Mouse (Mus musculus) heart, postnatal 14 days (tissue): ENCODE data around the gene Rps10. TPM values are rescaled to one million over a fixed set of nuclear protein-coding genes. Genes with fewer than 3 reads are reported as not detected.
A peak's percentile ranks its signal among the peaks of the same experiment; 100 is the strongest.
"Not testable (repeated sequence)": the region's sequence is repeated elsewhere in the genome, so short reads cannot be mapped to it uniquely, and the experiment has no call there.

Source experiments
- DNase-seq, 2 experiments: peaks; one replicate each; pipeline ENCODE4 v3.0.0; 2021 to 2022
- intact Hi-C: fragments of 180-260 bp; cut with DNase I; formaldehyde crosslinking; loops from one replicate; pipeline ENCODE4 v1.15.1; 2025
- total RNA-seq, 2 experiments: library from RNA; stranded (reverse); gene quantifications; 2 replicates each; pipeline ENCODE4 v1.2.3; 2021

Rps10 gene
- total RNA-seq, 2 experiments from 2014 or later: 542 to 580 TPM

GRCm38 (mm10) chr17:27650160-27650559 lies 13.7 kb upstream of the Rps10 start:
- intact Hi-C loops: loop anchor here (5.0 kb wide), 2 partner anchors 112 to 422 kb away; no protein-coding TSS in a partner anchor
- DNase-seq: peak; percentile 47 to 65

- intact Hi-C loops: no loop called here
Measured at GRCm38 (mm10) chr17:27645807-27646206, 9.3 kb upstream of the Rps10 start.

GRCm38 (mm10) chr17:27644572-27644971 lies 8.1 kb upstream of the Rps10 start:
- no peak for DNase-seq
- intact Hi-C loops: no loop called here

More at GRCm38 (mm10) chr17:27645807-27646206, 9.3 kb upstream of the Rps10 start:
- no peak for DNase-seq

- intact Hi-C loops: no loop called here
Measured at GRCm38 (mm10) chr17:27643756-27644155, 7.3 kb upstream of the Rps10 start.

GRCm38 (mm10) chr17:27643101-27643500 lies 6.6 kb upstream of the Rps10 start:
- intact Hi-C loops: no loop called here
- DNase-seq: no peak

More at GRCm38 (mm10) chr17:27643756-27644155, 7.3 kb upstream of the Rps10 start:
- DNase-seq: no peak

- intact Hi-C loops: no loop called here
- DNase-seq: no peak
Measured at GRCm38 (mm10) chr17:27642491-27643062, 6.1 kb upstream of the Rps10 start.

GRCm38 (mm10) chr17:27639851-27640250 lies 3.4 kb upstream of the Rps10 start:
- not testable (repeated sequence) for DNase-seq
- intact Hi-C loops: loop anchor here (10.0 kb wide), 1 partner anchor 435 kb away; the partner anchor contains the start of gene Lemd2

DNA sequence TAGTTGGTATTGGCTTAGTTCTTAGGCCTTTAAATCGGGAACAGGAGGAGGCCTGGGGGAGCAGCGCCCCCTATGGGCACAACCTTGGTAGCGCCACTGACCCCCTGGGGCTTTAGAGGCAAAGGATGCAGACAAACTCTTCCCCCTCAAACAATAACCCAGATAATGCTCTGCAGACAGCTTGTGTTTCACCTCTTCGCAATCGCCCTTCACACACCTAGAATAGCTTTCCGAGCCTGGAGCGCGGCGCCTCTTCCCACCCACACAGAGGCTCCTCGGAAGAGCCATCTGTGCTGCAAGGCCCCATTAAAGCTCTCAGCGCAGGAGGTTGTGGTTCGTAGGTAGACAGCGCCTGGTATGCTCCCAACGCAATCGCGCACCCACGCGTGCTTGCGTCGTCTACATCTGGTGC lies 2.5 kb upstream of the Rps10 start:
- intact Hi-C loops: loop anchor here (10.0 kb wide), 1 partner anchor 434 kb away; the partner anchor contains the start of gene Lemd2
- no peak for DNase-seq

DNA sequence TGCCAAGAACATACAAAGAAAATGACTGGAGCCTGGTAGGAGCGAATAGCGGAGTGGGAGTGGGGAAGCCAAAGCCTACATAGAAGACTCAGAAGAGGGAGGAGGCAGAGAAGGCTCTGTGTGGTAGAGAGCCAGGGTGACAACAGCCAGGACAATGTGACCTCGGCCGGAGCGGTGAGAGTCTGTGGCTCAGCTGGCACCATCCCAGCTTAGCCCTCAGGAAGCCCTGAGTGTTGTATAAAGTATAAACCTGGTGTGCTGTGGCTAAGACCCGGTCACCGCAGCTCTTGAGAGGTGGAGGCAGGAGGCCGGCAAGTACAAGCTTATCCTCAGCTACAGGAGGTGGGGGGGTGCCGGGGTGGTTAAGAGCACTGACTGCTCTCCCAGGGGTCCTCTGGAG lies 864 bp upstream of the Rps10 start:
- intact Hi-C loops: loop anchor here (10.0 kb wide), 1 partner anchor 433 kb away; the partner anchor contains the start of gene Lemd2
- DNase-seq: no peak

DNA sequence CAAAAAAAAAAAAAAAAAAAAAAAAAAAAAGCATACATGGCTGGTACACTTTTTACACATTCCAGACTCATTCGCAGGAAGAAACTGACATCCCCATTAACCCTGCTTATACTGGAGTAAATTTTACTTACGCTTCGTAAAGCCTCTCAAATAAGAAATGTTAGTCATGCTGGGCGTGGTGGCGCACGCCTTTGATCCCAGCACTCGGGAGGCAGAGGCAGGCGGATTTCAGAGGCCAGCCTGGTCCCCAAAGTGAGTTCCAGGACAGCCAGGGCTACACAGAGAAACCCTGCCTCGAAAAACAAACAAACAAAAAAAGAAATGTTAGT lies 930 bp downstream of the Rps10 start:
- intact Hi-C loops: loop anchor here (10.0 kb wide), 1 partner anchor 431 kb away; the partner anchor contains the start of gene Lemd2
- not testable (repeated sequence) for DNase-seq

DNA sequence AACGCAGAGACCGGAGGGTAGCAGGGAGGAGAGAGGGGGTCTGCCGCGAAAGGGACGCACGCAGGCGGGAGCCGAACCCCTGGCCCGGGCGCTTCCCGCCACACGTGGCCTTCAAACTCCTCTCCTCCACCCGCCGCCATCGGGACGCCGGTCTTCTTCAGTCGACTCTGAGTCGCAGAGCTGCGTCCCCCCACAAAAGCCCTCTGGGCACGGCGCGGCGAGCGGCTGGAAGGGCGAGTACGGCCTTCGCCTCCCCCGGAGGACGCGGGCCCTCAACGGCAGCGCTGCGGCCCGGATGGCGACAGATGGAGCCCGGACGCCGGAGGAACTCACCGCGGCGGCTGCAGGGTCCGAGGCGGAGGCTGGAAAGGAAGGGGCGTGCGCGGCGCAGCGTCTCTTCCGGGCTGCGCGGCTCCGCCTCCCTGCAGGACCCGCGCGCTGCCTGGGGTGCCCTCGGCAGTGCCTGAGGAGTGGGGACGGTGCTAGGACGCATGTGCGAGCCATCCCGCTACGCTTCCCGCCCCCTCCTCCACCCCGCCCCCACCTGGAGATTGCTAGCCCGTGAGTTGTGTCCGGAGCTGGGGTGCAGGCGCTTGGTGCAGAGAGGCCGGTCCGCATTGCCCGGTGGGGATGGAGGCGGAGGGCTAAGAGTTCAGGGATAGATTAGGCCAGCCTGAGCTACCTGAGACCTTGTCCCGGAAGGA lies 1.4 kb downstream of the Rps10 start, which contains the start of gene RPS10-NUDT3:
RPS10-NUDT3 (minus strand) TSS at position 352 of the 704 bp plus-strand sequence.
- intact Hi-C loops: loop anchor here (10.0 kb wide), 1 partner anchor 430 kb away; the partner anchor contains the start of gene Lemd2
- peak; percentile 91 to 92 for DNase-seq

DNA sequence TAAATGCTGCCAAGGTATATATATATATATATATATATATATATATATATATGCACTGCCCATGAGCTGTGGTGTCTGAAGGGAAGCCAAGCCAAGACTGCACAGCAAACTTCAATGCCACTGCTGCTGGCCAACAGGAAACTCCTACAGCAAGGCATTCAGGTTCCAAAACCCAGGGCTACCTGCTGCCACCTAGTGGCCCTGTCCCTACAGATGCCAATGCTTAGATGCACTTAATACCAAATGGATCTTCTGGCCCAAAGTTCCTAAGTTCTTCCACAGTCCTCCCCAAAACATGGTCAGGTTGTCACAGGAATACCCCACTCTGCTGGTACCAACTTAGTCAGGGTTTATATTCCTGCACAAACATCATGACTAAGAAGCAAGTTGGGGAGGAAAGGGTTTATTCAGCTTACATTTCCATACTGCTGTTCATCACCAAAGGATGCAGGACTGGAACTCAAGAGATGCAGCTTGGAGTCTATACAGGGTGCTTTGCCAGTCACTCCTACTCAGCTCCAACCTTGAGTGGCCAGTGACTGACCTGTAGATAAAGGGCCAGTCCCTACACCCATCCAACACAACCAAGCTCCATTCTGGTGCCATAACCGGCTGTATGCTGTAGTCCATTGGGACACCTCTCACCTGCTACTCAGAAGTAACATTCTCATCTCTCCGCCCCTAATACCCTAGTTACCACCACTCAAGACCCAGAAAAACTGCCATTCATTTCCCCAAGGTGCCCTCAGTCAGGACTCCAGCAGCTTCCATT lies 7.0 kb downstream of the Rps10 start:
- intact Hi-C loops: loop anchor here (2.0 to 10.0 kb wide), 2 partner anchors 65 to 425 kb away; partner anchors contain the start of genes AI413582 and Lemd2
- DNase-seq: peak; percentile 82 to 89

GRCm38 (mm10) chr17:27628376-27628775 lies 8.1 kb downstream of the Rps10 start:
- DNase-seq: no peak
- intact Hi-C loops: no loop called here

DNA sequence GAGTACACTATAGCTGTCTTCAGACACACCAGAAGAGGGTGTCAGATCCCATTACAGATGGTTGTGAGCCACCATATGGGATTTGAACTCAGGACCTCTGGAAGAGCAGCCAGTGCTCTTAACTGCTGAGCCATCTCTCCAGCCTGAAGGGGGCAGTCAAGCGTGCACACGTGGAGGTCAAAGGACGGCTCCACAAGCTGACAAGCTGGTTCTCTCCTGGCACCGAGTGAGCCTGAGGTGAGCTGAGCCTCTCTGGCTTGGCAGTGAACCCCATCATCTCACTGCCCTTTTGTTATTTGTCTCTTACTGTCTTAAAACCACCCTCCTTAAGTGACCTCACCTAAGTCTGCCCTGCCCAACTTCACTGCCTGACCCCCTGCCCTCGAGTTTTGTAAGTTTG lies 9.0 kb downstream of the Rps10 start:
- intact Hi-C loops: no loop called here
- no peak for DNase-seq

DNA sequence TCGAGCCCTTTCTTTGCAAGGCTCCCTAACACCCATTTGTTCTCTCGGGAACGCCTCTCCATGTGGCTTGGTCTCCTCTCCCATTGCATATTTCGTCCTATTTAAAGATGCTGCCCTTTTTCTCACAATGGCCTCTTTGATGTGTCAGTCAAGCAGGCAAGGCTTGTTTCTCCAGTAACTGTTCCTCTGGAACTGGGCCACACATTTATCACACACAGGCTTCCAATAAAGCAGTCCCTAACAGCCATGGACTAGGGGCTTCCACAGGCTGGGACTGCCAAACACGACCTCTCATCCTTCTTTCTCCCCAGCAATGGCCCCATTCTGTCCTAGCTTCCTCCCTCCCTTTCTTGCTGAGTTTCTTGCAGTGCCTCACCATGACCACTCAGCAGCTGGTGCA lies 9.8 kb downstream of the Rps10 start:
- intact Hi-C loops: no loop called here
- DNase-seq: no peak

DNA sequence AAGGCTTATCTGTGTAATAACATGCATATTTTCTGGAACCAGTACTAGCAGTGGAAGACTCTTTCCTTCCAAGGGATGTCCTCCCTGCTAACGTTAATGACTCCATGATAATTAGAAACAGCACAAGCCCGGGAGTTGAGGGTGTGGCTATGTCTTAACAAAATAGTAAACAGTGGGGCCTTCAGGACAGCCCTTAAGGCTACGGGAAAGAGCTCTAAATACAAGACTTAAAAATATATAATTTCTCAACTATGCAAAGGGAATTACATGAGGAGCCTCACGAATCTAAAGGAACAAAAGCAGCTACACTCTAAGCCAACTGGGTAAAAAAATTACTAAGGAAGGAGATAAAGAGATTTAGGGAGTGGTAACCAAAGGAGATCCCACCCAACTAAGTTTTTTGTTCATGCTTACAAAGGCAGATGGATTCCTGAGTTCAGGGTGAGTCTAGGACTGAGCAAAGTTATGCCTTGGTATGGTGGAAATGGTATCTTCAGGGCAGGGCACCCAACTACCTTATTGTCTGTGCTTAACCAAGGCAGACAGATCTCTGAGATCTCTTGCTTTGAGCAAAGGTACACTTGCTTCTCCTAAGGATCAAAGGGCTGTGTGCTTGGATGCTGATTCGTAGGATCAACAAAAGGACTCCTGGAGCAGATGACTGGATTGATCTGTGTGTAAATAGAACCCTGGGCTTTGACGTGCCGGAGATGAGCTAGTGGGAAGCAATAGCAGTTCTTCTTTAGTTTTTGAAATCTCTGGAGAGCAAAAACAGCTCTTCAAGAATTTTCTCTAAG lies 10.8 kb downstream of the Rps10 start:
- no peak for DNase-seq
- intact Hi-C loops: no loop called here

DNA sequence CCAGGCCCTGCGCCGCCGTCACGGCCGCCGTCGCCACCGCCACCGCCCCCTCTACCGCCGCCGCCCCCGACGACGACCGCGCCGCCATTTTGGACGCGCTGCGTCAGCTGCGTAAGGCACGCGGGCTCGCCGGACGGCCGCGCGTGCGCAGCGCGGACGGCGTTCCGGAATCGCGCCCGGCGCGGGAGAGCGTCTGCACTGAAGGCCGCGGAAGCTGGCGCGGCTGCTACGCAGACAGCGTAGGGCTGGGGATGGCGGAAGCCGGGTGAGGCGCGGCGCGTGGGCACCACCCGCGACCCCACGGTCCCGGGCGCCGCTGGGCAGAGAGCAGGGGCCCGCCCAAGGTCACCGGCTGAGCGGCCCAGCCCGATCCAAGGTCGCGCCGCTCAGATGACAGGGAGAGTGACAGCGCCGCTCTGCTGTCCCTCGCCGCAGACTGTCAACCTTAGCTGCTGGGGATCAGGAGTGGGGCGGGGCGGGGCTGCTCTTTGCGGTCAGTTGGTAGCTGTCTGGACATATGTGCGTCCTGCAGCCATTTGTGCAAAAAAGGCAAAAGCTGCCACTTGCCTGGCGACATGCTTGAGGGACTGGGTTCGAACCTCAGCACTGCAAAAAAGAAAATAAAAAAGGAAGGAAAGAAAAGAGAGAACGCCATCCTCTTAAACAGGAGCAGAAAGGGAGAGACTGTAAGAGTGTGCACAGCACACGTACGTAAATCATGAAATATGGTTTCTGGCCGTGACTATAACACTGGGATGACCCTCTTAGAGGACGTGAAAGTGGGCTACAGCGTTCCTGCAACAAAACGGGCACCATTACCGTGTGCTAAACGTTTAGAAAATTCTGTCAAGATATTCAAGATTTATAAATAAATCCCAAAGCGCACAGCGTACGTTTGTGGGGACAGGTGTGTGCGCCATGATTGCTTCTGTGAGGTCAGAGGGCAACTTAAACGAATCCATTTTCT lies 12.8 kb downstream of the Rps10 start, which contains the start of gene Nudt3:
Nudt3 (minus strand) TSS at position 136 of the 967 bp plus-strand sequence.
- DNase-seq: peak; percentile 95
- intact Hi-C loops: loop anchor here (2.0 to 5.0 kb wide), 2 partner anchors 19 to 36 kb away; no protein-coding TSS in a partner anchor

- intact Hi-C loops: loop anchor here (2.0 to 5.0 kb wide), 2 partner anchors 18 to 35 kb away; no protein-coding TSS in a partner anchor
- peak; percentile 52 to 57 for DNase-seq
Measured at GRCm38 (mm10) chr17:27622611-27623359, 13.7 kb downstream of the Rps10 start.
